Mouse (Mus musculus): ENCODE measurements around the gene Trrap. TPM values are rescaled to one million over a fixed set of nuclear protein-coding genes. Genes with fewer than 3 reads are reported as not detected.

Trrap gene
- total and polyA plus RNA-seq, 3 experiments: 18.2 to 77.0 (median 55.0) TPM

DNA sequence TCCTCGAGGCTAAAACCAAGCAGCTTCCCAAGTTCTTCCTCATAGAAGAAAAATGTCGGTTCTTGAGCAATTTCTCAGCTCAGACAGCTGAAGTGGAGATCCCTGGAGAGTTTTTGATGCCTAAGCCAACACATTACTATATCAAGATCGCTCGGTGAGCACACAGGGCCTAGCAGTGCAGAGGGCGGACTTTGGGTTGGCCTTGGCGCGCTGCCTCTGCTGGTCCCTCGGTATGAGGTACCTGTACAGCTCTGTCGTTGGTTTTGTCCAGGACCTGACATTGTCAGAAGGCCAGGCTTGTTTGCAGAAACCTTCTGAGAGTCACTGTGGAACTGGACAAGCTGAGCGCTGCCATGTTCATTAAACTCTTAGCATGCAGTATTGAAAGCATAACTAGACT lies 82.4 kb downstream of the Trrap start:
- no peaks in the 10 kb centered on the region for H3K4me1 ChIP-seq (ENCODE audit: control insufficient read depth in 1 of 2, insufficient read depth in 2 of 2)
- H3K79me2 ChIP-seq (replicated peaks; ENCODE audit: control insufficient read depth, extremely low read depth, insufficient read depth, poor library complexity, severe bottlenecking): no peaks in the 10 kb centered on the region
- H3K9ac ChIP-seq (ENCODE audit: insufficient read depth, low read depth): no peak overlapping the region
- H3K4me2 ChIP-seq (ENCODE audit: insufficient read depth, low read depth, poor library complexity, severe bottlenecking): no peak overlapping the region
- TF ChIP-seq SMC3 (IDR thresholded peaks at IDR 0.05; ENCODE audit: low read depth, low read length): no peak
- TF ChIP-seq CHD1 (IDR thresholded peaks at IDR 0.05; ENCODE audit: low read depth, low read length): no peak
- no peak for TF ChIP-seq ZNF384 (IDR thresholded peaks at IDR 0.05; ENCODE audit: low read depth, low read length)
- no peak for TF ChIP-seq E2F4 (IDR thresholded peaks at IDR 0.05; ENCODE audit: insufficient replicate concordance, low read depth, low read length)
- TF ChIP-seq POLR2AphosphoS2 (IDR thresholded peaks at IDR 0.05; ENCODE audit: low read depth, low read length): no peak
- TF ChIP-seq MAX (IDR thresholded peaks at IDR 0.05; ENCODE audit: low read length): no peak
- no peak for TF ChIP-seq RAD21 (IDR thresholded peaks at IDR 0.05; ENCODE audit: low read depth, low read length)
- no peak for TF ChIP-seq ZMIZ1 (IDR thresholded peaks at IDR 0.05; ENCODE audit: low read depth, low read length)
- TF ChIP-seq MYC (IDR thresholded peaks at IDR 0.05; ENCODE audit: low read depth, low read length): no peak
- peaks cover 83 to 95% of the 10 kb centered on the region in 2 experiments for H3K36me3 ChIP-seq (replicated peaks in 1 of 2; ENCODE audit: control insufficient read depth in 1 of 2, insufficient read depth in 1 of 2, low read length in 1 of 2)
- dilution Hi-C loops (cut with MboI; ENCODE audit: extremely low pct_ligation_motif_present, extremely low pct_unique_long_range_greater_than_20kb, low sequenced_read_pairs) (no loop called here), in situ Hi-C loops (cut with MboI; ENCODE audit: low pct_ligation_motif_present, low pct_unique_long_range_greater_than_20kb, low sequenced_read_pairs) (no loop called here)
- H3K27me3 ChIP-seq (replicated peaks): no peaks in the 10 kb centered on the region
- H3K9me3 ChIP-seq (replicated peaks; ENCODE audit: low read length): no peaks in the 10 kb centered on the region
- no peak for DNase-seq (ENCODE audit: extremely low read depth)
- H3K27ac ChIP-seq (ENCODE audit: insufficient read depth, low read depth): no peak overlapping the region
- H3K4me3 ChIP-seq (replicated peaks in 1 of 3; ENCODE audit: low read depth in 2 of 3, low read length in 2 of 3, poor library complexity in 1 of 3): no peak overlapping the region

DNA sequence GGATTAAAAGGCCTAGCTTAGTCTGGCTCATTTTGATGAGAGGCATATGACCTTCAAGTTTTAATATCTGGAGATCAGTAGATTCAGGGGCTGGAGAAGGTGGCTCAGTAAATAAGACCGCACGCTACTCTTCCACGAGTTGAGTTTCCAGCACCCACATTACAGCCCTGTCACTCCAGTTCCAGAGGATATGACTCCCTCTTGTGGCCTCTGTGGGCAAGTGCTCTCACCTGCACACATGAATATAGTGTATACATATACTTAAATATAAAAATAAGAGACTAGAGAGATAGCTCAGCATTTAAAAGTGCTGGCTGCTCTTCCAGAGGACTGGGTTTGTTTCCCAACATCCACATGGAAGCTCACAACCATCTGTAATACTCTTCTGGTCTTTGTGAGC lies 84.3 kb downstream of the Trrap start:
- Histone ChIP-seq H3K79me2 (replicated peaks; ENCODE audit: control insufficient read depth, extremely low read depth, insufficient read depth, poor library complexity, severe bottlenecking) (no peaks in the 10 kb centered on the region), H3K9ac (ENCODE audit: insufficient read depth, low read depth) (no peak overlapping the region), H3K36me3 (replicated peaks in 1 of 2; ENCODE audit: control insufficient read depth in 1 of 2, insufficient read depth in 1 of 2, low read length in 1 of 2) (peaks cover 76 to 98% of the 10 kb centered on the region in 2 experiments), H3K4me3 (replicated peaks in 1 of 3; ENCODE audit: low read depth in 2 of 3, low read length in 2 of 3, poor library complexity in 1 of 3) (no peak overlapping the region), H3K27ac (ENCODE audit: insufficient read depth, low read depth) (no peak overlapping the region), H3K27me3 (replicated peaks) (no peaks in the 10 kb centered on the region), H3K9me3 (replicated peaks; ENCODE audit: low read length) (no peaks in the 10 kb centered on the region), H3K4me1 (ENCODE audit: control insufficient read depth in 1 of 2, insufficient read depth in 2 of 2) (no peaks in the 10 kb centered on the region), H3K4me2 (ENCODE audit: insufficient read depth, low read depth, poor library complexity, severe bottlenecking) (no peak overlapping the region)
- TF ChIP-seq ZKSCAN1 (IDR thresholded peaks at IDR 0.05; ENCODE audit: borderline replicate concordance, low read depth, low read length): no peak
- TF ChIP-seq CTCF (conservative IDR thresholded peaks at IDR 0.05 in 1 of 2, IDR thresholded peaks at IDR 0.05 in 1 of 2; ENCODE audit: low read depth in 2 of 2, low read length in 2 of 2): peak; percentile 19 to 35; a peak in 2 of 4 replicates
- in situ Hi-C loops (cut with MboI; ENCODE audit: low pct_ligation_motif_present, low pct_unique_long_range_greater_than_20kb, low sequenced_read_pairs) (no loop called here), dilution Hi-C loops (cut with MboI; ENCODE audit: extremely low pct_ligation_motif_present, extremely low pct_unique_long_range_greater_than_20kb, low sequenced_read_pairs) (no loop called here)
- DNase-seq (ENCODE audit: extremely low read depth): no peak

DNA sequence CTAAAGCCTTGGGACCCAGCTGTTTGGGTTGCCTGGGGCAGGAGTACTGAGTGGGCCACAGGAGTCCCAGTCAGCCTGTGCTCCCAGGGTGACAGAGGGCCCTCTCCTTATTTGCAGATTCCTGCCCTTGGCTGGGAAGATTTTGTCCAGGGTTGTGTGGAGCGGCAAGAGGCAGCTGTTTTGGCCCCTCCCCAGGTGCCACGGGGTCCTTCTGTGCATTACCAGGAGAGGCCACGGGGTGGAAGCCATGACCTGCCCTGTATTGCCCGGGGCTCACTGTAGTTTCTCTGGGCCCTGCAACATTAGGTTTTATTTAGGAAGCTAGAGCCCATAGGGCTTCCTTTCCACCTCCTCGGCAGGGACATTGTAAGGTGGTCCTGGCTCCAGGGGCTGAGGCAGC lies 86.4 kb downstream of the Trrap start:
- no peak overlapping the region for H3K4me3 ChIP-seq (replicated peaks in 1 of 3; ENCODE audit: low read depth in 2 of 3, low read length in 2 of 3, poor library complexity in 1 of 3)
- H3K79me2 ChIP-seq (replicated peaks; ENCODE audit: control insufficient read depth, extremely low read depth, insufficient read depth, poor library complexity, severe bottlenecking): no peaks in the 10 kb centered on the region
- H3K4me2 ChIP-seq (ENCODE audit: insufficient read depth, low read depth, poor library complexity, severe bottlenecking): no peak overlapping the region
- no peaks in the 10 kb centered on the region for H3K4me1 ChIP-seq (ENCODE audit: control insufficient read depth in 1 of 2, insufficient read depth in 2 of 2)
- TF ChIP-seq NRF1 (IDR thresholded peaks at IDR 0.05; ENCODE audit: low read depth, low read length): no peak
- TF ChIP-seq HCFC1 (IDR thresholded peaks at IDR 0.05; ENCODE audit: low read depth, low read length): no peak
- no peak for TF ChIP-seq ZMIZ1 (IDR thresholded peaks at IDR 0.05; ENCODE audit: low read depth, low read length)
- TF ChIP-seq SMC3 (IDR thresholded peaks at IDR 0.05; ENCODE audit: low read depth, low read length): no peak
- no peak for TF ChIP-seq CHD2 (IDR thresholded peaks at IDR 0.05; ENCODE audit: low read length)
- no peak for TF ChIP-seq TCF12 (IDR thresholded peaks at IDR 0.05; ENCODE audit: low read depth, low read length)
- TF ChIP-seq JUN (IDR thresholded peaks at IDR 0.05; ENCODE audit: insufficient read depth, low read depth, low read length): no peak
- TF ChIP-seq ELF1 (IDR thresholded peaks at IDR 0.05; ENCODE audit: low read depth, low read length): no peak
- TF ChIP-seq USF1 (IDR thresholded peaks at IDR 0.05; ENCODE audit: low read depth, low read length): no peak
- no peak for TF ChIP-seq POLR2A (IDR thresholded peaks at IDR 0.05; ENCODE audit: low read depth, low read length)
- TF ChIP-seq GABPA (IDR thresholded peaks at IDR 0.05; ENCODE audit: insufficient replicate concordance, low read depth, low read length): no peak
- TF ChIP-seq PAX5 (IDR thresholded peaks at IDR 0.05; ENCODE audit: low read length): no peak
- TF ChIP-seq MAX (IDR thresholded peaks at IDR 0.05; ENCODE audit: low read length): no peak
- no peak for TF ChIP-seq NELFE (IDR thresholded peaks at IDR 0.05; ENCODE audit: low read depth, low read length)
- no peak for TF ChIP-seq RAD21 (IDR thresholded peaks at IDR 0.05; ENCODE audit: low read depth, low read length)
- no peak for TF ChIP-seq MAFK (IDR thresholded peaks at IDR 0.05; ENCODE audit: insufficient replicate concordance, low read length)
- TF ChIP-seq ZKSCAN1 (IDR thresholded peaks at IDR 0.05; ENCODE audit: borderline replicate concordance, low read depth, low read length): no peak
- TF ChIP-seq ZC3H11A (IDR thresholded peaks at IDR 0.05; ENCODE audit: low read depth, low read length): no peak
- TF ChIP-seq ETS1 (conservative IDR thresholded peaks at IDR 0.05; ENCODE audit: low read depth, low read length): no peak
- TF ChIP-seq POLR2AphosphoS2 (IDR thresholded peaks at IDR 0.05; ENCODE audit: low read depth, low read length): no peak
- no peak overlapping the region for H3K9ac ChIP-seq (ENCODE audit: insufficient read depth, low read depth)
- dilution Hi-C loops (cut with MboI; ENCODE audit: extremely low pct_ligation_motif_present, extremely low pct_unique_long_range_greater_than_20kb, low sequenced_read_pairs): no loop called here
- H3K9me3 ChIP-seq (replicated peaks; ENCODE audit: low read length): no peaks in the 10 kb centered on the region
- no peak for DNase-seq (ENCODE audit: extremely low read depth)
- H3K36me3 ChIP-seq (replicated peaks in 1 of 2; ENCODE audit: control insufficient read depth in 1 of 2, insufficient read depth in 1 of 2, low read length in 1 of 2): peaks cover 76 to 96% of the 10 kb centered on the region in 2 experiments
- no peak overlapping the region for H3K27ac ChIP-seq (ENCODE audit: insufficient read depth, low read depth)
- in situ Hi-C loops (cut with MboI; ENCODE audit: low pct_ligation_motif_present, low pct_unique_long_range_greater_than_20kb, low sequenced_read_pairs): no loop called here
- no peaks in the 10 kb centered on the region for H3K27me3 ChIP-seq (replicated peaks)
